Mouse (Mus musculus): ENCODE results near the gene Gm6096.

DNA sequence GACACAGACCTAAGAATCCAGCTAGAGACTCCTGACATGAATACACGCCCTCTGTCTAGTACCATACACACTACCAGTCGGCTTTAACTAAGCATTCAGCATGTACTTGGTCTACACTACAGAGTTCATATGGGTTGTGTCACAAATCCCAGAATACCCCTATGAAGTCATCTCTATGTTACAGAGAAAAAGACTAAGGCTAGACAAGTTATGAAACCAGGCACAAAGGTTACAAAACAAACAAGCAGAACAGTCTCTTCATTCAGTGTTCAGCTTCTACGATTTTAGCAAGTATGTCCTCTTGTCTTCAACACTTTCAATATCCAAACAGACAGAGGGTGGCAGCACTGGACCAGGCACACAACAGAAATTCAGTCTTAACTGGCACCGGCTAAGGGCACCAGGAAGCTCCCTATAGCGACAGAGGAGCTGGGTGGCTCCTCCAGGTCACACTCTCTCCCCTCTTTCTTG lies 15.1 kb downstream of the Gm6096 start:
- peak; percentile 35; the same call in 1 of the 2 replicates for TF ChIP-seq CTCF (IDR thresholded peaks at IDR 0.05; ENCODE audit: control insufficient read depth, insufficient read depth, insufficient replicate concordance, low read depth, low read length)
- no peak for TF ChIP-seq POLR2A (IDR thresholded peaks at IDR 0.05; ENCODE audit: control insufficient read depth, low read depth, low read length)
